Mouse (Mus musculus): ENCODE results near the gene Nyap1. TPM values are rescaled to one million over a fixed set of nuclear protein-coding genes. Genes with fewer than 3 reads are reported as not detected.

Nyap1 gene
- polyA plus RNA-seq (2015; fragmentation: Nextera tagmentation; extraction: Ambion mirVana) = 26.4 and 29.9 TPM in 2 replicates

GRCm38 (mm10) chr5:137741023-137741931, at the start of gene Nyap1:
Gene Nyap1, minus strand, starts transcription at chr5:137741607.

GRCm38 (mm10) chr5:137787151-137787928, 45.9 kb upstream of the Nyap1 start, which contains the start of the genes Mepce and Zcwpw1:
Gene Mepce, minus strand, starts transcription at chr5:137787655.
Gene Zcwpw1, plus strand, starts transcription at chr5:137787798.

GRCm38 (mm10) chr5:137778635-137779034, 37.2 kb upstream of the Nyap1 start, which contains the start of gene Ppp1r35:
Gene Ppp1r35, plus strand, starts transcription at chr5:137778849.

GRCm38 (mm10) chr5:137745214-137746171, 4.1 kb upstream of the Nyap1 start, which contains the start of gene Tsc22d4:
Gene Tsc22d4, plus strand, starts transcription at chr5:137745730.

GRCm38 (mm10) chr5:137684294-137685123, 56.9 kb downstream of the Nyap1 start, which contains the start of gene Agfg2:
Gene Agfg2, minus strand, starts transcription at chr5:137684726.

Other genes starting within 250 kb of the Nyap1 start
- 85.2 and 85.8 TPM in 2 replicates for gene Pop7, start 239.1 kb downstream of the Nyap1 start, polyA plus RNA-seq (2015; fragmentation: Nextera tagmentation; extraction: Ambion mirVana)
- 14.3 and 16.3 TPM in 2 replicates for gene Gigyf1, start 223.1 kb downstream of the Nyap1 start, polyA plus RNA-seq (2015; fragmentation: Nextera tagmentation; extraction: Ambion mirVana)
- not detected in 2 replicates for gene Epo, start 208.4 kb downstream of the Nyap1 start, polyA plus RNA-seq (2015; fragmentation: Nextera tagmentation; extraction: Ambion mirVana)
- gene Gnb2, start 208.1 kb downstream of the Nyap1 start, polyA plus RNA-seq (2015; fragmentation: Nextera tagmentation; extraction: Ambion mirVana) = 624 and 644 TPM in 2 replicates
- gene Actl6b, start 188.1 kb downstream of the Nyap1 start, polyA plus RNA-seq (2015; fragmentation: Nextera tagmentation; extraction: Ambion mirVana) = 159 and 196 TPM in 2 replicates
- 9.2 and 12.8 TPM in 2 replicates for gene Tfr2, start 171.8 kb downstream of the Nyap1 start, polyA plus RNA-seq (2015; fragmentation: Nextera tagmentation; extraction: Ambion mirVana)
- gene Mospd3, start 140.5 kb downstream of the Nyap1 start, polyA plus RNA-seq (2015; fragmentation: Nextera tagmentation; extraction: Ambion mirVana) = 95.2 and 98.7 TPM in 2 replicates
- gene Pcolce, start 127.8 kb downstream of the Nyap1 start, polyA plus RNA-seq (2015; fragmentation: Nextera tagmentation; extraction: Ambion mirVana) = 52.0 and 67.0 TPM in 2 replicates
- gene Fbxo24, start 112.6 kb downstream of the Nyap1 start, polyA plus RNA-seq (2015; fragmentation: Nextera tagmentation; extraction: Ambion mirVana) = 0.14 TPM in 1 of 2 replicates, not detected in the other
- 17.9 and 18.3 TPM in 2 replicates for gene Lrch4, start 112.5 kb downstream of the Nyap1 start, polyA plus RNA-seq (2015; fragmentation: Nextera tagmentation; extraction: Ambion mirVana)
- 2.6 and 5.1 TPM in 2 replicates for gene Gm20605, start 112.4 kb downstream of the Nyap1 start, polyA plus RNA-seq (2015; fragmentation: Nextera tagmentation; extraction: Ambion mirVana)
- 3.2 and 4.3 TPM in 2 replicates for gene Sap25, start 100.3 kb downstream of the Nyap1 start, polyA plus RNA-seq (2015; fragmentation: Nextera tagmentation; extraction: Ambion mirVana)
- 0.13 and 0.28 TPM in 2 replicates for gene Irs3, start 95.9 kb downstream of the Nyap1 start, polyA plus RNA-seq (2015; fragmentation: Nextera tagmentation; extraction: Ambion mirVana)
- gene Agfg2, start 56.9 kb downstream of the Nyap1 start, polyA plus RNA-seq (2015; fragmentation: Nextera tagmentation; extraction: Ambion mirVana) = 23.7 and 24.8 TPM in 2 replicates
- gene Tsc22d4, start 4.1 kb upstream of the Nyap1 start, polyA plus RNA-seq (2015; fragmentation: Nextera tagmentation; extraction: Ambion mirVana) = 413 and 448 TPM in 2 replicates
- 53.2 and 55.8 TPM in 2 replicates for gene Ppp1r35, start 37.2 kb upstream of the Nyap1 start, polyA plus RNA-seq (2015; fragmentation: Nextera tagmentation; extraction: Ambion mirVana)
- gene Mepce, start 46.0 kb upstream of the Nyap1 start, polyA plus RNA-seq (2015; fragmentation: Nextera tagmentation; extraction: Ambion mirVana) = 14.7 and 15.7 TPM in 2 replicates
- 9.2 and 10.5 TPM in 2 replicates for gene Zcwpw1, start 46.2 kb upstream of the Nyap1 start, polyA plus RNA-seq (2015; fragmentation: Nextera tagmentation; extraction: Ambion mirVana)
- 0.58 and 0.71 TPM in 2 replicates for gene Pilra, start 94.7 kb upstream of the Nyap1 start, polyA plus RNA-seq (2015; fragmentation: Nextera tagmentation; extraction: Ambion mirVana)
- gene Pilrb1, start 116.5 kb upstream of the Nyap1 start, polyA plus RNA-seq (2015; fragmentation: Nextera tagmentation; extraction: Ambion mirVana) = 0.28 TPM in 1 of 2 replicates, not detected in the other
- not detected in 2 replicates for gene Pilrb2, start 130.2 kb upstream of the Nyap1 start, polyA plus RNA-seq (2015; fragmentation: Nextera tagmentation; extraction: Ambion mirVana)
- gene Cyp3a13, start 180.0 kb upstream of the Nyap1 start, polyA plus RNA-seq (2015; fragmentation: Nextera tagmentation; extraction: Ambion mirVana) = 0.05 TPM in 1 of 2 replicates, not detected in the other
- 8.3 and 8.5 TPM in 2 replicates for gene Gjc3, start 221.5 kb upstream of the Nyap1 start, polyA plus RNA-seq (2015; fragmentation: Nextera tagmentation; extraction: Ambion mirVana)
- not detected in 2 replicates for gene Azgp1, start 239.9 kb upstream of the Nyap1 start, polyA plus RNA-seq (2015; fragmentation: Nextera tagmentation; extraction: Ambion mirVana)

Data from neural tube, postnatal 0 days (tissue).